Mouse (Mus musculus): Measurements from ENCODE around the gene Ccdc114.
"Not testable (repeated sequence)": the region's sequence is repeated elsewhere in the genome, so short reads cannot be mapped to it uniquely, and the experiment has no call there.

The Ccdc114 gene

DNA sequence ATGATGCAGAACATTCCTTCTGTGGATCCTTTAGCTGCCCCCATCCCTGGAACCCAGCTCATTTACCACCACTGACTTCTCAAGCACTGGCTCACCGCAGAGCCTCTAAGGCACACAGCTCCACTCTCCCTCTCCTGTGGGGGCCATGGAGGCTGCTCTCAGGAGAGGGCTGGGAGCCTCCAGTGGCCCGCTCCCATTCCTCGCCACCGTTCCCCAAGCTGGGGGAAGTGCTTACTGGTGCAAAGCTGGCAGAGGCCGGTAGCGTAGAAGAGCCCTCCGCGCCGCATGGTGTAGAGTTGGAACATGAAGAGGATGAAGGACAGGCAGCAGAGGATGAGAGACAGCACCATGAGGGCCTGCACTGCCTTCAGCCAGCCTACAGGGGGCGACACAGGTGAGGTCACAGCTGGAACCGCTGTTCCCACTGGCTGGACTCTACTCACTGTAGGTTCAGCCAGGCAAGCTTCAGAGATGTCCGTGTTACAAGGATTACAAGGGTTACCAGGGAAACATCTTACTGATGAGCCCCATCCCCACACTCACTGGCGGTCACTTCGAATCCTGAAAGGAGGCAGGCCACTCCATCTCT is 4.7 kb upstream of the Ccdc114 start:
- peak in 1 of 2 experiments; percentile 45 for DNase-seq

DNA sequence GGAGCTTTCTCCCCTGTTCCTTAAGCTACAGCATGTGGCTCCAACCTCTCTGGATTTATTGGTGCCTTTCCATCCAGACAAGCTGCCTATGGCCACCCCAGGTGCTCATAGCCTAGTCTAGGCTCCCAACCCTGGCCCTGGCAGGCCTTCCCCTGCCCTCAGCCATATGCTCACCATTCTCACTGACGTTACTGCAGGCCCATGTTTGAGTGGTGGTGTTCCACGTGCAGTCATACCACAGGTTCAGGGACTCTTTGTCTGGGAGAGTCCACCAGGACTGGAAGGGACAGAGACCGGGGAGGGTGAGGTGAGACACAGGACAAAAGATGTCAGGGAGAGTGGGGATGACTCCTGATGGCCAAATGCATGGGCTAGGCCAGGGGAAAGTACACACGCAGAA is 4.1 kb upstream of the Ccdc114 start:
- no peak for DNase-seq

DNA sequence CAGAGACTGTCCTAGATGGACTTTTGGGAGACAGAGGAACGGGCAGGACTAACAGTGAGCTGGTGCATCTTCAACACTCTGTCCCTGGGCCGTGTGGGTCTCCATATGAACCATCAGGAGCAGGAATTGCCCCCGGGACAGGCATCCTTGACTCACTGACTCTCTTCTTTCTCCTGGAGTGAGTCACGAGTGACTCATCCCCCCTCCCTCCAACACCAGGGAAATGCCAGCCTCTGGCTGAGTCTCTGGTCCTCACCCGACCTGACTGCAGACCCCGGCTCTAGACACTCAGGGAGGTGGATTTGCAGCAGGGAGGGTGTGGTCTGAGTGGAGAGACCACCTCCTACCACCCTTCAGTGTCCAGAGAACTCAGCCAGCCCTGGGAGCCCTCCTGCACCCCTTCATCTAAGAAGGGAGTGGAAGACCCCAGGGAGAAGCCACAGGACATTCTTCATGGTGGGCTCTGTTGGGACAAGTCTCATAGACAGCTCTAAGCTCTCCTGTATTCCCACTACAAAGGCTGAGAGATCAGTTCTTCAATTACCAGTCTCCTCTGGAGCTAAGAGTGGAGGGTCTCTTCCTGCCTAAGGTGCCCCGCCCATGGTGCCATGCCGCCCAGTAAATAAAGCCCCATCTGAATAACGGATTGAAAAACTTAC is 3.2 kb upstream of the Ccdc114 start:
- peak; percentile 43 to 44 for DNase-seq

DNA sequence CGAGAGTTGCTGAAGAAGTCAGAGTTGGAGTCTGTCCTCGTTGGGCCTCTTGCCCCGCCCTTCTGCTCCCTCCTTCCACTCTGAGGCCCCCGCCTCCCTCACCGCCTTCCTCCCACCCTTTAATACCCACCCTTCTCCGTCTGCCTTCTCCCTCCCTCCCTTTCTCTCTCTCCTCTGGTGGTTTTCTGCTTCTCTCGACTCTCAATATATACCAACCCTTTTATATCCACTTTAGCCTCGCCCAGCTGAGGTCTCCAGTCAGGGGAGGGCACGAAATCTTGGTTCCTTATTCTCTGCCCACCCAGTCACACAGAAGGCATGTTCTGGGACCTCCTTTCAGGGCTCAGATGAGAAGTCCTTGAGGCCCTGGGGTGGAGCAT is 2.6 kb upstream of the Ccdc114 start, which contains the start of gene Emp3:
TSS of gene Emp3 (minus strand) at position 163 of the 380 bp plus-strand sequence.
- DNase-seq = peak; percentile 74 to 83

DNA sequence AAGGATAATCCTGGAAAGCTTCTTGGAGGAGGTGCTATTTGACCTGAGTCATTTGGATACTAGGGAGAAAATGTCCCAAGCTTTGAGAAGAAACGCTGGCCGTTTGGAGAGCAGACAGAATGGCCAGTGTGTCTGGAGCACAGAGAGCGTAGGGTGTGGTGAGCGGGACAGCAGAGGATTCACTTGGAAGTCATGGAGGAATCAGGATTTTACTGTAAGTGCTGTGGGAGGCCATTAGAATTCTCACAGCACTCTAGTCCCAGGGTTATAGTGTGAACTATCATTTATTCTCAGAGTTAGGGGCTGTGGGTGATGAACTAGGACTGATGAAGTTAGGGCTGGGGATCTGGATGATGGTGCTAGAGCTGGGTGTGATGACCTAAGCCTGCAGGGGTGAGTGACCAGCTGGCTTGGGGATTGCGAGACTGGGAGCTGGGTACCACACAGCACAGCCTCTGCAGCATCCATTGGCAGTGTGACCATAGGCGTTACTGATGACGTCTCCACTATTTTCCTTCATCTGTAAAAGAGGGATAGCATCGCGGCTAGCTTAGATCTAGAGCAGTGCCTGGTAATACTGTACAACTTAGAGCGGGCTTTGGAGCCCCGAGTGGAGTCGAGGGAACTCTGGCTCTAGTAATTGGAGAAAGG is 1.8 kb upstream of the Ccdc114 start:
- no peak for DNase-seq

DNA sequence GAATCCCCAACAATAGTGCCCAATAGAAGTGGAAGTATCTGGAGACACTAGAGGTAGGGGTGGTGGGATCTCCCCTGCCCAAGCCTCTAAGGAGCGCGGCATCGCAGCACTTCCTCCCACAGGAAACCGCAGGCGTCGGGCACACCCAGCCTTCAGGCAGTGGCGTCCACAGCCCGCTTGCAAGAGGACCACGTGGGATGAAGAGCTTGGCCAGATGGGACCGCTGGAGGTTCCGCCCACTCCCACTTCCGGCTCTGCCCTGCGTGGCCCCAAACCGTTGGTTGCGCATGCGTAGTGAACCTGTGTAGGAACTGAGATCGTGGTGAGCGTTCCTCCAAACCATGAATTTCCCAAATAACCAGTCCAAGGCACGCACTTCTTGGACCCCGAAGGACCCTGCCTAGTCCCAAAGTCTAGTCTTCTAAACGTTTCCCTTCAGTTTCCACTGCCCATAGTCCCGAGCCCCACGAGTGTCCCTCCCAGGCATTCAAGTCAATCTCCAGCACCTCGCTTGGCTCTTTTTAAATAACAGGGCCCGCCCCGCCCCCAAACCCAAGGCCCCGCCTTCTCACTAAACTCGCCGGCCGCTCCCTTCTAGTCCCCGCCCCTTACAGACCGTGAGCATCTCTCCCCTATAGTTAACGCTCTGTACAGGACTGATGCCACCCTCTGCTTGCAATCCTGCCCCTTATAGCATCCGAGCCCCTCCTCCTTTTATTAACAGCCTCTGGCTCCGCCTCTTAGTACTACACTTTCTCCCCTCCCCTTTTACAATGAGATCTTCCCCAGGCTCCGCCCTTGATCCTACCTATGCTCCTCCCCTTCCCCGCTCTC is 727 bp upstream of the Ccdc114 start:
- DNase-seq = peak; percentile 96 to 98

DNA sequence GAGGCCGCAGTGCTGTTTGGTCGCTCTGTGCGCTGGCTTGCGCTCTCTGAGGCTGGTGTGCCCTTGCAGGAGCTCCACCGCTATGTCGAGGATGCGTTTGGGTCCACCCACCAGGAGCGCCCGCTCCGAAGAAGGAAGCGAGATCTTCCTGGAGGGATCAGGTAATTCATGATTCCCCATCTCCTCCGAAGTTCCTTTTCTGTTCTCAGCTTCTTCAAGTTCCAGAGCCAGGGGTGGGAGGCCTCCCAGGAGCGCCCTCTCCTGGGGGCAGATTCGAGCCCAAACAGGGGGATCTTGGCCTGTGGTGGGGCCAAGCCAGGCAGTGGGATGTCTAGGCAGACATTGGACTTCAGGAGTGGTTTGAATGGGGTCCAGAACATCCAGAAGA is 551 bp downstream of the Ccdc114 start:
- DNase-seq = peak; percentile 52 to 55

DNA sequence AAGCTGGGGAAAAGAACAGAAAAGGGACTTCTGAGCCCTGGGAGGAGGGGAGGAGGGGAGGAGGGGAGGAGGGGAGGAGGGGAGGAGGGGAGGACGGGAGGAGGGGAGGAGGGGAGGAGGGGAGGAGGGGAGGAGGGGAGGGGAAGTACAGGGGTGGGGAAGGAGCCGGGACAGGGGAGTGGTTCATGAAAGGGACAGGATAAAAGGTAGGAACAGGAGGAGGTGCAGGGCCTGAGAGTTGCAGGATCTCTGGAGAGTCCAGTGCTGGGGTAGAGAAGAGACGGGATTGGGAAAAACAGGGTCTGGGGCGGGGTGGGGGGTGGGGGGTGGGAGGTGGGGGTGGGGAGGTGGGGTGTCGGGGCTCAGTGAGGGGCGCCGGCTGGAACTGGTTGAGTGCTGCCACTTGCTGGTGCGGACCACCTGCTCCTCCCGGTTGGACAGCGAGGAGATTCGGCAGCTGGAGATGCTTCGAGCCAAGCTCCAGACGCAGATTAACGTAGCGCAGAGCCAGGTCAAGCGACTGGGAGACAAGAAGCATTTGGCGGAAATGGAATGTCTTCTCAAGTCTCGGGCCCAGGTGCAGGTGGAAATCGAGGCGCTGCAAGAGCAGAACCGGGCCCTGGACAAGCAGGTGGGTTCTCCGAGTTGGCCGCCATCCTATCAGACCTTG is 4.9 kb downstream of the Ccdc114 start:
- DNase-seq = no peak

DNA sequence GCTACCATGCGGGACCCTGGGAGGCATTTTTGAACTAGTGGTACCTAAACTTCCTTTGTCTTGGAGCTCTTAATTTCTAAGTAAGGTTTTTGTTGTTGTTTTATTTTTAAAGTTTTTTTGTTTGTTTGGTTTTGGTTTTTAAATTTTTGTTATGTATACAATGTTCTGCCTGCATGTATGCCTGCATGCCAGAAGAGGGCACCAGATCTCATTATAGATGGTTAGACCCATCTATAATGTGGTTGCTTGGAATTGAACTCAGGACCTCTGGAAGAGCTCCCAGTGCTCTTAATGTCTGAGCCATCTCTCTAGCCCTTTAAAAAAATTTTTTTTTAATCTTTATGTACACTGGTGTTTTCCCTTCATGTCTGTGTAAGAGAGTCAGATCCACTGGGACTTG is 5.8 kb downstream of the Ccdc114 start:
- DNase-seq = no peak

DNA sequence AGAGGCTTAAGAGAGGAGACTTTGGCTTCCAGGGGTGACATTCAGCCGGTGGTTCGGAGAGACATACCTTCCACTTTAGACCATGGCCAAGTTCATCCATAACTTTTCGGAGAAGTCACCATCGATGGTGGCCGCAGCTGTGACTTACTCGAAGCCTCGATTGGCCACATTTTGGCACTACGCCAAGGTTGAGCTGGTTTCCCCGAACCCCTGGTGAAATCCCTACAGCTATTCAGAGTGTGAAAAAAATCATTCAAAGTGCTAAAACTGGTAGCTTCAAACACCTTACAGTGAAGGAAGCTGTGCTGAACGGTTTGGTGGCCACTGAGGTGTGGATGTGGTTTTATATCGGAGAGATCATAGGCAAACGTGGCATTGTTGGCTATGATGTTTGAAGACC is 9.9 kb downstream of the Ccdc114 start:
- not testable (repeated sequence) for DNase-seq

DNA sequence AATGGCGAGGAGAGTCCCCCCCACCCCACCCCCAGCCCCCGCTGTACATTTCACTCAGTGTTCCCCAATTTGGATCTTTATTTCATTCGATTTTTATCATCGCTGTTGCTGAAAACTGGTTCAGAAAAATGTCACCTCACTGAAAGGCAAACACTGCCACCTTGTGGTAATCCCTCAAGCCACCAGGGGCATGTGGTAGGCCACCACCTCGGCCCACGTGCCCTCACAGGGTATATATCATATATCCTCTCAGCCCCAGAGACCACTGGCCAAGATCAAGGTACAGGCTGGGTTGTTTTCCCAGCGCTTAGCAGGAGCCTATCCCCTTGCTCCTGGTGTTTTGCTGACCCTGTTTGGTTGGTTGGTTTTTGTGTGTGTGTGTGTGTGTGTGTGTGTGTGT is 11.2 kb downstream of the Ccdc114 start:
- peak; percentile 48 to 80 for DNase-seq

DNA sequence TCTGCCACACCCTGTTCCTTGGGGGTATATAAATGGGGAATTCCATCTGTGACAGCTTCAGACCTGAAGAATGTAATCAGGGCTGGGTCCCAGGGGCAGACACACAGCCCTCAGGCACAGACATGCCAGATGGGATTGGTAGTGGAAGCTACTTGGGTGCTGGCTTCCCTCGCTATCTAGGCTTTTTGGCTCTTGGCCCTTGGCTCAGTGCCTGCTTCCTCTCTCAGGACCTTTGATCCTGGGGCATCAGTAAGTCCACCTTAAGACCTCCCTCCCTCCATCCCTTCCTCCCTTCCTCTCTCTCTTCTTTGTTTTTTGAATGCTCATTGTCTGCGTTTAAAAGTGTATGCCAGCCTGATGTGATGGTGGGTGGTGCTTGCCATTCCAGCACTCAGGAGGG is 16.0 kb downstream of the Ccdc114 start:
- DNase-seq = no peak

DNA sequence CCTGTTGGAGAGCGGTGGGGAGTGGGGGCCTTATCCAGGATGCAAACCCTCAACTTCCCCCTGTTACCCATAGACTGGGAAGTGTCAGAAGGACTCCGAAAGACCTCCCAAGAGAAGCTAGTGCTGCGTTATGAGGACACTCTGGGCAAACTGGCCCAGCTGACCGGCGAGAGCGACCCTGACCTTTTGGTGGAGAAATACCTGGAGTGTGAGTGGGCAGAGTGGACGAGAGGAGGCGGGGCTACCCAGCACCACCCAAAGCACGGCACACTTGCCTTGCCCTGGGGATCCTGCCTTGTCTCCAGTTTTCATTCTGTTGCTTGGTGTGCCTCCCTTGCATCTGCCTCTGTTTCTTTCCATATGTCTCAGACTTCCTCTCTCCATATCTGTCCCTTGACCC is 18.1 kb downstream of the Ccdc114 start:
- DNase-seq = no peak

DNA sequence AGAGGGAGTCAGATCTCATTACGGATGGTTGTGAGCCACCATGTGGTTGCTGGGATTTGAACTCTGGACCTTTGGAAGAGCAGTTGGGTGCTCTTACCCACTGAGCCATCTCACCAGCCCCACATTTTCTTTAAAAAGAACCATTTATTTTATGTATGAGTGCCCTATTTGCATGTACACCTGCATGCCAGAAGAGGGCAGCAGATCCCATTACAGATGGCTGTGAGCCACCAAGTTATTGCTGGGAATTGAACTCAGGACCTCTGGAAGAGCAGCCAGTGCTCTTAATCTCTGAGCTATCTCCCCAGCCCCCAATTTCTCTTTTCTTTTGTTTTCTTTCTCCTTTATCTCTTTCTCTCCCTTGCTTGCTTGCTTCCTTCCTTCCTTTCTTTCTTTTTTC is 19.4 kb downstream of the Ccdc114 start:
- DNase-seq = peak in 1 of 2 experiments; percentile 18

DNA sequence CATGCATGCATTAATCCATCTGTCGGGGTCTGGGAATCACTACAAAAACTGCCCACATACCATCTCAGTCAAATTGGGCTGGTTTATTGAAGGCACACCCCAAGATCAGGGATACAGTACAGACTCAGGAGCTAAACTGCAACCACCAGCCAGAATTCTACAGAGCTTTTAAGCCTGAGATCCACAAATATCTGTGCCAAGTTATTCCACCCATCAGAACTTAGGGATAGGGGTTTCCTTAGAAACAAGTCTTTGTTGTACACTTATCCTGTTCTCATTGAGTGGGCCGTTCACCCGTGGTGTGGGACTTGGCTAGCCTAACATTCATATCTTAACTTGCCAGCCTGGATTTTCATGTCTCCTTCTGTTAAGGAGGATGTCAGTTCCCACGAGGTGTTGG is 25.2 kb downstream of the Ccdc114 start:
- DNase-seq = no peak

DNA sequence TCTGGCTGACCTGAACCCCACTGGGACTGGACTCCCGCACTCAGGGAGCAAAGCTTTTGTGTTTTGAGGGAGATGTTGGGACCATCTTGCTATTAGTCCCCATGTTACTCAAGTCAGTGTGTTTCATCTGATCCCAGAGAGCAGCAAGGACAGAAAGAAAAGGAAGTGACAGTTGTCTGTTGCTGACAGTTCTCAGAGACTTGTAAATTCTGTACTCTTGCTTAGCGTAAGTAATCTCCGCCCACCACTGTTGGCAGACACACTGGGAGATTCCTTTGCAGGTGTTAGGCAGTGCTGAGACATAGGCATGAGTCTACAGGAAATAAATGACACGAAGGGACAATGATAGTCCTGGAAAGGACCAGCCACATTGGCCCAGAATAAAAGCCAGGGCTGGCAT is 32.7 kb downstream of the Ccdc114 start:
- no peak for DNase-seq

DNA sequence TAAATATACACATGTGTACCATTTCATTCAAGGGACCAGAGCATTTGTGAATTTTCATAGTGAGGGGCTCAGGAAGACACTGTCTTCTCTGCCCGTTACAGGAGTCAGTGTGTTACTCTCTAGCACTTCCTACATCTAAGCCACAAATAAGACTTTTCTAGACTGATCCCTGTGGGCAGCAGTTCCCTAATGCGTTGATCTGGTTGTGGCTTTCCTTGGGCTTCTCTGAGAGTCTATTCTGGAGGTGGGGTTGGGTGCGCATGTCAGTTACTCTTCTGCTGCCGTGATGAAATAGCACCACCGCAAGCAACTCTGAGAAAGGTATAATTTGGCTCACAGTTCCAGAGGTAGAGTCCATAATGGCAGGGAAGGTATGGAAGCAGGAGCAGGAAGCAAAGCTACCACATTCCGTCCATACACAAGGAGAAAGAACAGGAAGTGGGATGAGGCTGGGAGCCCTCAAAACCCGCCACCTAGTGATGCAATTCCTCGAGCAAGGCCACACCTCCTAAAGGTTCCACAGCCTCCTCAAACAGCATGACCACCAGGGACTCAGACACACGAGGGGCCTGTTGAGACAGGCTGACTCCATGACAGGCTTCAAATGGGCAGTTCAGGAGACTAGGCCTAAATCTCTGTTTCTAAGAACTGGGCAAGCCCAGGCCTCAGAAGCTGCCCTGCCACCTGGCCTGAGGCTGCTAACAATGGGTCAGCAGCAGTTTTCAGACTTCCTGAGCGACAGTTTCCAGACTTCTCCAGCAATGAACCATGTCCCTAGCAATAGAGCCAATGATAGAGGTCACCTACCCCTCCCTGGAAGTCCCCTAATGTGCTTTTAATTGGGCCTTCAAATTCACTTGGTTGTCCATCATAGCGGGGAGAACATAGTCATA is 48.2 kb downstream of the Ccdc114 start:
- DNase-seq = no peak

DNA sequence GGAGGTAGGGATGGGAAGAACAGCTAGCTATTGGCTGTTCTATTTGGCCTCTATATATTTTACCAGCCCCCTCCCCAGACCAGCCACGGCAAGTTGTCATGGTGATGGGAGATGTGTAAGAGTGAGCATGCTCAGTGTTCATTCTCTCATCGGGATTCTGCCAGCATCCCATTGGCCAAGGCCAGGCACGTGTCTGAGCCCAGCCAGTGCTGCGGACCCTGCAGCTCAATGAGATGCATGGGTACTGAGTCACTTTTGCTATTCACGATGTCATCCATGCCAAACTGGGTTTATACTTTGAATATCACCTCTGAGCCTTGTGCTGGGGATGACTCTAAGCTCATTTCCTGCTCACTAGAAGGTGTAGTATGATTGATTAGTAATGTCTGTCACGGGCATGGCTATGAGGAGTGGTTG is 49.4 kb downstream of the Ccdc114 start:
- DNase-seq = no peak

DNA sequence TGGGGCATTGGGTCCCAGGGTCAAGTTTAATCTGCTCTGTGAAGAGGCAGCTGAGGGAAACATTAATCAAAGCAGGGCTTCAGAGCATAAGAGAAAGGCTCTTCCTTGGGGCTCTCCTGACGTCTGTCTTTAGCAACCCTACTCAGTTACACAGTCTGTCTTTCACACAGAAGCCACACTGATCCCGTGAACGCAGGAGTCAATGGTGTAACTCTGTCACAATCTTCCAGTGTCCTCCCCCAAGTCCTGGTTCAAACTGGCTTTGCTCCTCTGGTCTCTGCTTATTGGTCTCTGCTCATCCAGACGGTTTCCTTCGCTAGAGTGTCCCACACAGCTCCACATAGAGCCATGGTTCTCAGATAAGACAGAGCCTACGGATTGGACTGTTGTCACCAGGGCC is 50.2 kb downstream of the Ccdc114 start:
- DNase-seq = no peak

DNA sequence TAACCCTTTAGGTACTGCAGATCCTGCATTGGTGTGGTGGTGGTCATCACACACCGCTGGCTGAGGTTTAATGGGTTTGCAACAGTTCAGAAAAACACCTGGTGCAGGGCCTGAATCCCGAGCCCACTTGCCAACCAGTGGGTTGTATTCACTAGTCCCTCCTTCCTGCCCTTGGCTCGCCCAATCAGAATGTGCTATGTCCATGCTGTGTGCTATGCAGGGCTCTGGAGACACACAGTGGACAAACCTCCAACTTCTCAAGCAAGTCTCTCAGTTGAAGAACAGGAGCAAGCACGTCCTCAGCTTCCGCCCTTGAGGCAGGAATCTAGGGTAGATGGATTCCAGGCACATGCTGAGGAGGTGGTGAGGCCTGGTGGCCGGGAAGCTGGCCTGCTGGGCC is 50.6 kb downstream of the Ccdc114 start:
- DNase-seq = peak in 1 of 2 experiments; percentile 7

DNA sequence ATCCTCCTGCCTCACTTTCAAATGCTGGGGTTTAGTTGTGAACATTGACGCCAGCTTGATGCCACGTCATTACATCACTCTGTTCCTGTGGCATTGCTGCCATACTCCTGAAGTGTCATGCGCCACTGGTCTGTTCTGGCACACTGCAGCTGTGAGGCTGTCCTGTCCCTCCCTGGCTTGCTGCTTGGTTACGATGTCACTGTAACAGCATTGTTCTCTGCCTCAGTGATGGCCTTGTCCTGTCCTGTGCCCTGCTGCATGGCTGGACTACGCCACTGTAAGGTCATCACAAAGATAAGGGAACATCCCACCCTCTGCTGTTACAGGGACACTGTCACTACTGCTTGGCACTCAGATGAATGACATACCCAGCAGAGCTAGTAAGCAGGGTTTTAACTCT is 57.7 kb downstream of the Ccdc114 start:
- no peak for DNase-seq

DNA sequence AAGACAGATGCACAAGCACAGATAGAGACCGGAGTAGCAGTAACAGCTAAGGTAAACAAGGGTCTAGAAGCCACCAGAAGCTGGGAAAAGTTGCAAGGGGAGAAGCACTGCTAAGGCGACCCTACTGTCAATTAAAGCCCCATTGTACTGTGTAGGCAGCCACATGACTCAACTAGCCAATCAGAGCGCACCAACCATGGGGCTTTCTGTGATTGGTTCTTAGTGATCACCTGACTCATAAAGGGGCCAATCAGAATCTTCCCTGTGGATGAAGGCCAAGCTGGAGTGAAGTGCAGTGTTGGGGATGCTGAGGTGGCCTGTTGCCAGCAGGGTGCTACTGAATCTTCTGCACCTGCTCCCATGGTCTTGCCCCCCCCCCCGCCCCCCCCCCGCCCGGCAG is 63.0 kb downstream of the Ccdc114 start:
- DNase-seq = no peak

Measured in lung, postnatal 4 days (tissue).